Mouse (Mus musculus) kidney, adult 2 months (tissue): Measurements from ENCODE around the gene Hoxb3.

Experiments
- CTCF ChIP-seq: fragments of 200-500 bp; conservative IDR thresholded peaks from 2 replicates; pipeline ENCODE4 v1.5.1; 2011; ENCODE audit warnings: low read depth, mild to moderate bottlenecking, control low read depth, low read length, moderate library complexity, mixed read lengths; ENCODE audit not compliant: insufficient read depth, insufficient read length
- POLR2A ChIP-seq: fragments of 200-500 bp; IDR thresholded peaks from one replicate; pipeline ENCODE4 v1.6.1; 2011; ENCODE audit warnings: low read depth, low read length, control low read depth

- TF ChIP-seq POLR2A: no peak
- TF ChIP-seq CTCF: no peak
Measured at GRCm38 (mm10) chr11:96345220-96345892, 22.2 kb downstream of the Hoxb3 start.
